Mouse (Mus musculus) E14TG2a.4 (cell line): ENCODE data around the gene Apip.

ENCODE experiments used
- H3K27me3 ChIP-seq: 2 replicates; pipeline ENCODE4 v1.6.1; 2014; ENCODE audit warnings: low read length, control low read depth; ENCODE audit not compliant: insufficient read depth
- H3K36me3 ChIP-seq: 2 replicates; pipeline ENCODE4 v1.6.1; 2014; ENCODE audit warnings: low read length, control low read depth; ENCODE audit not compliant: insufficient read depth
- H3K4me1 ChIP-seq: replicated peaks from 2 replicates; pipeline ENCODE4 v1.6.1; 2014; ENCODE audit warnings: low read depth, low read length, control low read depth
- H3K4me3 ChIP-seq: replicated peaks from 2 replicates; pipeline ENCODE4 v1.5.1; 2014; ENCODE audit warnings: mild to moderate bottlenecking, low read length
- H3K9me3 ChIP-seq: 2 replicates; pipeline ENCODE4 v1.6.1; 2014; ENCODE audit warnings: low read length, control low read depth
- CTCF ChIP-seq: conservative IDR thresholded peaks from 2 replicates; pipeline ENCODE4 v1.5.1; 2014; ENCODE audit warnings: low read length
- NANOG ChIP-seq: IDR thresholded peaks from 2 replicates; pipeline ENCODE4 v1.6.1; 2014; ENCODE audit warnings: borderline replicate concordance, low read length, mixed read lengths
- POU5F1 ChIP-seq: IDR thresholded peaks from 2 replicates; pipeline ENCODE4 v1.6.1; 2014; ENCODE audit warnings: low read length, borderline replicate concordance

The Apip gene

GRCm38 (mm10) chr2:103118324-103119196, 45.1 kb downstream of the Apip start:
- Histone ChIP-seq H3K4me3 (no peak overlapping the region), H3K36me3 (no peaks in the 10 kb centered on the region), H3K9me3 (no peaks in the 10 kb centered on the region), H3K27me3 (no peaks in the 10 kb centered on the region), H3K4me1 (no peaks in the 10 kb centered on the region)
- TF ChIP-seq POU5F1 (no peak), CTCF (no peak), NANOG (no peak)

- Histone ChIP-seq H3K4me3 (no peak overlapping the region), H3K4me1 (no peaks in the 10 kb centered on the region), H3K9me3 (no peaks in the 10 kb centered on the region), H3K27me3 (no peaks in the 10 kb centered on the region), H3K36me3 (no peaks in the 10 kb centered on the region)
- TF ChIP-seq CTCF (no peak), POU5F1 (no peak), NANOG (no peak)
These were observed 45.9 kb downstream of the Apip start for GRCm38 (mm10) chr2:103119197-103119854.

GRCm38 (mm10) chr2:103129676-103130075, 56.2 kb downstream of the Apip start:
- H3K9me3 ChIP-seq: no peaks in the 10 kb centered on the region
- H3K4me3 ChIP-seq: no peak overlapping the region
- H3K27me3 ChIP-seq: no peaks in the 10 kb centered on the region
- no peaks in the 10 kb centered on the region for H3K36me3 ChIP-seq
- TF ChIP-seq POU5F1 (no peak), CTCF (no peak), NANOG (no peak)
- 0 out of 2 replicates have a peak, but pooled peaks cover 3% of the 10 kb centered on the region for H3K4me1 ChIP-seq

- no peak overlapping the region for H3K4me3 ChIP-seq
- H3K4me1 ChIP-seq: 0 out of 2 replicates have a peak, but pooled peaks cover 3% of the 10 kb centered on the region
- H3K27me3 ChIP-seq: no peaks in the 10 kb centered on the region
- TF ChIP-seq CTCF: no peak; the same call in 1 of the 2 replicates
- no peak for TF ChIP-seq POU5F1
- no peak for TF ChIP-seq NANOG
- no peaks in the 10 kb centered on the region for H3K9me3 ChIP-seq
- H3K36me3 ChIP-seq: no peaks in the 10 kb centered on the region
These were observed 57.7 kb downstream of the Apip start for GRCm38 (mm10) chr2:103131145-103131544.

GRCm38 (mm10) chr2:103138529-103139265, 65.2 kb downstream of the Apip start:
- Histone ChIP-seq H3K27me3 (no peaks in the 10 kb centered on the region), H3K4me1 (peaks cover 2% of the 10 kb centered on the region; the same call in 1 of the 2 replicates), H3K4me3 (no peak overlapping the region)

More at GRCm38 (mm10) chr2:103138529-103139265, 65.2 kb downstream of the Apip start:
- Histone ChIP-seq H3K9me3 (no peaks in the 10 kb centered on the region), H3K36me3 (no peaks in the 10 kb centered on the region)
- TF ChIP-seq POU5F1 (no peak), NANOG (no peak), CTCF (no peak)
